23 mouse cellular contexts compared by ENCODE assay signal in genomic region chr2:118399751-118400150, GRCm38 (mm10). TPM values are rescaled to one million over a fixed set of nuclear protein-coding genes. Genes with fewer than 3 reads are reported as not detected.
A peak's percentile ranks its signal among the peaks of the same experiment; 100 is the strongest.
DNase-seq lines count a peak whose midpoint lies in the region; TF ChIP-seq lines count a peak whose summit lies in the region.
"Had no signal": no experiment of that assay in that cellular context is flagged by ENCODE, and none has a peak within 500 bp of the region (broad histone marks: within the 10 kb centered on the region; RNA-seq: fewer than 3 reads in every experiment).

No protein-coding gene starts in this region.

- no peaks in the 10 kb centered on the region for H3K27me3 ChIP-seq in liver, adult 2 months (ENCODE audit: control insufficient read depth, insufficient read depth, low read length)
- H3K27me3 ChIP-seq: CH12.LX; hindbrain, embryonic 15.5 days; limb, embryonic 12.5 days; midbrain, embryonic 13.5 days; stomach, embryonic 15.5 days had no signal

- DNase-seq in kidney, adult 11 months, result peak; percentile 17
- no peak for DNase-seq in kidney, adult 18-20 months
- DNase-seq in liver, adult 2 months (ENCODE audit: extremely low read depth, low read depth, low spot score), result peak; percentile 10
- DNase-seq in liver, result no peak
- DNase-seq in kidney, postnatal 25 days, result peak; percentile 32 to 61
- DNase-seq in spleen, postnatal 36 days (ENCODE audit: low spot score in 2 of 2), result no peak
- DNase-seq in left cerebral cortex, adult 11 months (ENCODE audit: low spot score), result no peak
- DNase-seq: adrenal gland, adult 8-10 months; cerebellum, adult 8-10 months; cerebellum, postnatal 36 days; gastrocnemius, postnatal 14 days; heart, postnatal 14 days; lung, adult 18-20 months had no signal

- TF ChIP-seq CTCF in liver, adult 2 months (IDR thresholded peaks at IDR 0.05; ENCODE audit: low read depth, low read length), result no peak

- WGBS in liver, adult 2 months, result 17% methylated on average over 5 of the region's 5 CpGs

- H3K79me2 ChIP-seq in liver, adult 2 months (ENCODE audit: control insufficient read depth, insufficient read depth, low read length), result peaks cover 15% of the 10 kb centered on the region; the same call in 1 of the 2 replicates

- no peak overlapping the region for H3K27ac ChIP-seq in liver, adult 2 months (replicated peaks; ENCODE audit: insufficient read depth, low read depth, low read length)
- H3K27ac ChIP-seq: hindbrain, embryonic 10.5 days; hindbrain, embryonic 15.5 days; left cerebral cortex, adult 2 months; limb, embryonic 12.5 days; macrophage; midbrain, embryonic 13.5 days; stomach, embryonic 15.5 days had no signal

- TF ChIP-seq POLR2A in liver, adult 2 months (IDR thresholded peaks at IDR 0.05; ENCODE audit: extremely low read depth, insufficient read depth, low read length), result no peak

- no peak overlapping the region for H3K4me3 ChIP-seq in liver, adult 2 months (ENCODE audit: insufficient read depth, low read depth, low read length)
- H3K4me3 ChIP-seq: hindbrain, embryonic 10.5 days; hindbrain, embryonic 15.5 days; left cerebral cortex, adult 2 months; limb, embryonic 12.5 days; midbrain, embryonic 13.5 days; stomach, embryonic 15.5 days had no signal

- peaks cover 5% of the 10 kb centered on the region for H3K36me3 ChIP-seq in liver, adult 2 months (ENCODE audit: control insufficient read depth, insufficient read depth, low read length)
- H3K36me3 ChIP-seq: hindbrain, embryonic 15.5 days; stomach, embryonic 15.5 days had no signal

- H3K4me1 ChIP-seq in liver, adult 2 months (ENCODE audit: control insufficient read depth, insufficient read depth, low read length), result no peaks in the 10 kb centered on the region
- H3K4me1 ChIP-seq: hindbrain, embryonic 10.5 days; hindbrain, embryonic 15.5 days; limb, embryonic 12.5 days; stomach, embryonic 15.5 days had no signal

- no peak overlapping the region for H3K9ac ChIP-seq in liver, adult 2 months (ENCODE audit: low read depth, low read length)
- H3K9ac ChIP-seq: hindbrain, embryonic 15.5 days; limb, embryonic 12.5 days; midbrain, embryonic 13.5 days; stomach, embryonic 15.5 days had no signal

RNA-seq across cellular contexts. Expression of gene Eif2ak4, which starts 11.3 kb away (rescaled TPM):
- total RNA-seq in liver, adult 2 months (2014; rRNA removed), result 5.4 and 5.6 TPM in 2 replicates
- 4.2 and 4.8 TPM in 2 replicates for polyA plus RNA-seq in liver, adult 2 months (2012; rRNA removed)

RNA-seq across cellular contexts. Expression of gene Gpr176, which starts 26.5 kb away (rescaled TPM):
- not detected in 2 replicates for total RNA-seq in liver, adult 2 months (2014; rRNA removed)
- polyA plus RNA-seq in liver, adult 2 months (2012; rRNA removed), result not detected in 2 replicates
- total RNA-seq: CH12.LX; granulocyte monocyte progenitor cell, adult 5-6 weeks; megakaryocyte-erythroid progenitor cell, adult 5-6 weeks had no signal

Comparison
In these comparisons a context has a peak if more than half of its experiments do, and no peak if none do; other contexts are left out.
1. DNase-seq: peak in kidney, adult 11 months (single experiment), liver, adult 2 months (single experiment) and kidney, postnatal 25 days (2 of 2); none in kidney, adult 18-20 months (single experiment), liver (single experiment), spleen, postnatal 36 days (0 of 2) and left cerebral cortex, adult 11 months (single experiment).